Mouse (Mus musculus) adrenal gland, adult (tissue): ENCODE data around the gene Gm10643.
A peak's percentile ranks its signal among the peaks of the same experiment; 100 is the strongest.

ENCODE experiments used
- DNase-seq, 2 experiments: peaks; one replicate each; pipeline ENCODE4 v3.0.0; 2022 to 2023; ENCODE audit warnings: low spot score in 1 of 2; ENCODE audit not compliant: inconsistent age in 2 of 2

The Gm10643 gene

GRCm38 (mm10) chr8:84072321-84072720 is 7.4 kb upstream of the Gm10643 start:
- DNase-seq = no peak

- peak in 1 of 2 experiments; percentile 51 for DNase-seq
These were observed 7.0 kb upstream of the Gm10643 start for GRCm38 (mm10) chr8:84071921-84072320.

GRCm38 (mm10) chr8:84070667-84071066 is 5.7 kb upstream of the Gm10643 start:
- DNase-seq = peak in 1 of 2 experiments; percentile 48

- peak in 1 of 2 experiments; percentile 65 for DNase-seq
These were observed 5.3 kb upstream of the Gm10643 start for GRCm38 (mm10) chr8:84070241-84070640.

- peak in 1 of 2 experiments; percentile 48 for DNase-seq
These were observed 4.8 kb upstream of the Gm10643 start for GRCm38 (mm10) chr8:84069750-84070149.

- peak in 1 of 2 experiments; percentile 60 for DNase-seq
These were observed 4.2 kb upstream of the Gm10643 start for GRCm38 (mm10) chr8:84069169-84069568.

GRCm38 (mm10) chr8:84068316-84069035 is 3.5 kb upstream of the Gm10643 start:
- DNase-seq = peak; percentile 59 to 87

- DNase-seq = peak in 1 of 2 experiments; percentile 34
These were observed 3.0 kb upstream of the Gm10643 start for GRCm38 (mm10) chr8:84067911-84068310.

GRCm38 (mm10) chr8:84067047-84067573 is 2.2 kb upstream of the Gm10643 start:
- DNase-seq = peak; percentile 97 to 99

GRCm38 (mm10) chr8:84066291-84066930 is 1.5 kb upstream of the Gm10643 start, which contains the start of gene Rfx1:
Rfx1 (plus strand) TSS chr8:84066834.
- peak; percentile 100 for DNase-seq

GRCm38 (mm10) chr8:84065457-84066072 is 628 bp upstream of the Gm10643 start:
- peak in 1 of 2 experiments; percentile 21 for DNase-seq

GRCm38 (mm10) chr8:84063861-84064610 is 901 bp downstream of the Gm10643 start:
- peak in 1 of 2 experiments; percentile 37 for DNase-seq

GRCm38 (mm10) chr8:84060245-84060644 is 4.7 kb downstream of the Gm10643 start:
- peak in 1 of 2 experiments; percentile 47 for DNase-seq

GRCm38 (mm10) chr8:84059226-84059625 is 5.7 kb downstream of the Gm10643 start:
- no peak for DNase-seq

- no peak for DNase-seq
These were observed 7.1 kb downstream of the Gm10643 start for GRCm38 (mm10) chr8:84057827-84058226.

- DNase-seq = no peak
These were observed 11.7 kb downstream of the Gm10643 start for GRCm38 (mm10) chr8:84053229-84053628.

- no peak for DNase-seq
These were observed 12.2 kb downstream of the Gm10643 start for GRCm38 (mm10) chr8:84052746-84053145.

GRCm38 (mm10) chr8:84048171-84048570 is 16.8 kb downstream of the Gm10643 start:
- DNase-seq = no peak

- no peak for DNase-seq
These were observed 18.4 kb downstream of the Gm10643 start for GRCm38 (mm10) chr8:84046505-84046904.

GRCm38 (mm10) chr8:84044900-84045299 is 20.0 kb downstream of the Gm10643 start, which contains the start of gene Rln3:
Rln3 (minus strand) TSS chr8:84045000.
- DNase-seq = no peak

- no peak for DNase-seq
These were observed 20.8 kb downstream of the Gm10643 start for GRCm38 (mm10) chr8:84044103-84044502.
